Mouse (Mus musculus) monocyte, adult 2 months (primary cell): ENCODE results near the gene Sema3g.

ENCODE experiments used
- DNase-seq, 2 experiments: peaks; one replicate each; pipeline ENCODE4 v3.0.0; 2022; ENCODE audit warnings: low spot score in 2 of 2, low read depth in 1 of 2

The Sema3g gene

DNA sequence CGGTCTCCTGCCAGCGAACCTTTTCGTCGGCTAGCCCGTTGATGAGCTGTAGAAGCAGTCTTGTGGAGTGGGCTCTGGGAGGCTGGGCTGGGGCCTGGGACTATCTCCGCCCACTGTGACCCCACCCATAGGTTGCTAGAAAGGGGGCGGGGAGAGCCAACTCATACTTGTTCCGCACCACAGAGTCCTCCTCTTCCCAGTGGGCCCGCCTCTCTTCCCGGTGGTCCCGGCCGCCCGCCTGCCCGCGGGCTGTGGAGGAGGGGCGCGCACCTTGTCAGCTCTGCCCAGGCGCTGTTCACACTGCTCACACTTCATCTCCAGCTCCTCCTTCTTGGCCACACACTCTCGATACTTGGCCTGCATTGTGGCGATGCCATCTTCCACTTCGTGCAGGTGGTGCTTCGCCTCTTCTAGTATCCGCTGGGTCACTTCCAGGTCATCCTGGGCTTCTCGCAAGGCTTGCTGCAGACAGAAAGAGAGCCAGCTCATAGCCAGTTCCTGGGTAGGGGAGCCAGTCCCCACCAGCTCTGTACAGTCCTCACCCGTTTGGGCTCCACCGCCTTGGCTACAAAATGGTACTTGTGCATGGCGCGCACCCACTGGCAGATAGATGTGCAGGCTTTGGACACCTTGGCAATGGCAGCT, 51.9 kb downstream of the Sema3g start:
- DNase-seq: no peak

DNA sequence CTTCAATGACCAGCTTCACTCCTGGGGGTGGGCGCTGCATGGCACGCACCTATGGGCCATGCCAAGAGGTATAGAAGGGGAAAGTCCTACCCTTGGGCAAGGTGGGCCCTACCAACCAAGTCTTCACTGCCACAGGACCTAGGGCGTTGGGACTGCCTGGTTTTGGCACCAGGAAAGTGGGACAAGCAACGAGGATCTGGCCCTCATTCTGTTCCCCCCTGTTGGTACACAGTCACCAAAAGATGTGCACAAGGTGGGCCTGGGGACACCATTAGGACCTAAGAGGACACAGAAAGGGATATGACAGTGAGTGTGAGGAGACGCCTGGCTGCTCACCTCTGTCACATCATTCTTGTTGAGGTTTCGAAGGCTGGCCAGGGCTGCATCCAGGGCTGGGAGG, 53.5 kb downstream of the Sema3g start:
- no peak for DNase-seq

DNA sequence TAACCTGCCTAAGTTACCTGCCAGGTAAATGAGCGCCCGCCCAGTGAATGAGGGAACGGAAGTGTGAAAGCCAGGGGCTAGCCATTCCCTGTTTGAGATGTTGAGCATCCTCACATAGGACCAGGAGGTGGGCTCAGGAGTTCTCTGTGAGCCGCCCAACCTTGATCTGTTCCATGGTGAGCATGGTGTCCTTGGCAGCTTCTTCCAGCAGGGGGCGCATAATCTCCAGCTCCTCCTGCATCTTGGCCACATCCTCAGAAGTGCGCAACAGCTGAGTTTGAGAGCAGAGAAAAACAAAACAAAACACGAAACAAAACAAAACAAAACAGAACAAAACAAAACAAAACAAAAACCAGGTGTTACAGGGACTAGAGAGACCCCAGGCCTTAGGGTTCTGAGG, 54.5 kb downstream of the Sema3g start:
- DNase-seq: peak in 1 of 2 experiments; percentile 56
